In genomic region chr6:56616228-56616981, GRCm38 (mm10) we compare ENCODE assay signal across 7 mouse cellular contexts. TPM values are rescaled to one million over a fixed set of nuclear protein-coding genes. Genes with fewer than 3 reads are reported as not detected.
A peak's percentile ranks its signal among the peaks of the same experiment; 100 is the strongest.
DNase-seq lines count a peak whose midpoint lies in the region; ATAC-seq and TF ChIP-seq lines count a peak whose summit lies in the region.

No protein-coding gene starts in this region.

- no peak for DNase-seq in kidney, adult 9 months
- no peak for DNase-seq in cerebellum, adult 2 months
- no peak for DNase-seq in right cerebral cortex, postnatal 36 days (ENCODE audit: low spot score in 2 of 2)

- ATAC-seq in kidney, embryonic 16.5 days (ENCODE audit: low FRiP score, low TSS enrichment), result peak; percentile 40
- ATAC-seq in forebrain, embryonic 15.5 days (replicated peaks), result peak; percentile 35; the same call in 1 of the 2 replicates
- no peak for ATAC-seq in limb, embryonic 12.5 days (ENCODE audit: insufficient number of reproducible peaks, insufficient read depth, low FRiP score, low TSS enrichment, low read depth)

- H3K27me3 ChIP-seq in kidney, embryonic 16.5 days (ENCODE audit: insufficient read depth, low read length), result no peaks in the 10 kb centered on the region
- H3K27me3 ChIP-seq in forebrain, embryonic 15.5 days, result no peaks in the 10 kb centered on the region
- no peaks in the 10 kb centered on the region for H3K27me3 ChIP-seq in limb, embryonic 12.5 days
- no peaks in the 10 kb centered on the region for H3K27me3 ChIP-seq in myocyte (ENCODE audit: control insufficient read depth, insufficient read depth, insufficient read length)
- H3K27me3 ChIP-seq in cerebellum, adult 2 months (ENCODE audit: control insufficient read depth, insufficient read depth, low read length), result no peaks in the 10 kb centered on the region

- H3K4me2 ChIP-seq in kidney, embryonic 16.5 days (replicated peaks; ENCODE audit: low read depth, low read length), result no peak overlapping the region
- no peak overlapping the region for H3K4me2 ChIP-seq in forebrain, embryonic 15.5 days (replicated peaks)
- H3K4me2 ChIP-seq in limb, embryonic 12.5 days, result no peak overlapping the region
- peak overlapping the region; percentile 66 for H3K4me2 ChIP-seq in myocyte (ENCODE audit: low read depth)

- no peak overlapping the region for H3K9ac ChIP-seq in kidney, embryonic 16.5 days (replicated peaks; ENCODE audit: low read length)
- no peak overlapping the region for H3K9ac ChIP-seq in forebrain, embryonic 15.5 days (replicated peaks)
- no peak overlapping the region for H3K9ac ChIP-seq in limb, embryonic 12.5 days (replicated peaks)

- no peak overlapping the region for H3K4me3 ChIP-seq in kidney, embryonic 16.5 days (ENCODE audit: low read length)
- H3K4me3 ChIP-seq in forebrain, embryonic 15.5 days, result no peak overlapping the region
- no peak overlapping the region for H3K4me3 ChIP-seq in limb, embryonic 12.5 days (replicated peaks)
- no peak overlapping the region for H3K4me3 ChIP-seq in myocyte
- no peak overlapping the region for H3K4me3 ChIP-seq in cerebellum, adult 2 months (replicated peaks; ENCODE audit: insufficient read depth, low read depth, low read length)

- no peaks in the 10 kb centered on the region for H3K36me3 ChIP-seq in kidney, embryonic 16.5 days (ENCODE audit: insufficient read depth, low read length)
- no peaks in the 10 kb centered on the region for H3K36me3 ChIP-seq in forebrain, embryonic 15.5 days
- no peaks in the 10 kb centered on the region for H3K36me3 ChIP-seq in limb, embryonic 12.5 days
- no peaks in the 10 kb centered on the region for H3K36me3 ChIP-seq in myocyte (ENCODE audit: control insufficient read depth, insufficient read depth)

- 55% methylated on average over 10 of the region's 10 CpGs for WGBS in kidney, embryonic 16.5 days
- WGBS in forebrain, embryonic 15.5 days, result 57% methylated on average over 10 of the region's 10 CpGs
- 65% methylated on average over 10 of the region's 10 CpGs for whole genome bisulfite sequencing in limb, embryonic 12.5 days
- 55% methylated on average over 10 of the region's 10 CpGs for whole genome bisulfite sequencing in cerebellum, adult 2 months

- no peaks in the 10 kb centered on the region for H3K9me3 ChIP-seq in kidney, embryonic 16.5 days (ENCODE audit: low read length)
- H3K9me3 ChIP-seq in forebrain, embryonic 15.5 days, result no peaks in the 10 kb centered on the region
- H3K9me3 ChIP-seq in limb, embryonic 12.5 days, result no peaks in the 10 kb centered on the region

- no peak for TF ChIP-seq CTCF in cerebellum, adult 2 months (IDR thresholded peaks at IDR 0.05; ENCODE audit: borderline replicate concordance, insufficient read depth, low read depth, low read length)

- H3K4me1 ChIP-seq in kidney, embryonic 16.5 days (ENCODE audit: insufficient read depth, low read length), result peaks cover 13% of the 10 kb centered on the region
- peaks cover 11% of the 10 kb centered on the region for H3K4me1 ChIP-seq in forebrain, embryonic 15.5 days
- peaks cover 12% of the 10 kb centered on the region; the same call in 1 of the 2 replicates for H3K4me1 ChIP-seq in limb, embryonic 12.5 days (replicated peaks)
- no peaks in the 10 kb centered on the region for H3K4me1 ChIP-seq in cerebellum, adult 2 months (ENCODE audit: control insufficient read depth, insufficient read depth, low read length)

- no peak overlapping the region for H3ac ChIP-seq in myocyte (ENCODE audit: control insufficient read depth, insufficient read length)

- no peaks in the 10 kb centered on the region for H3K79me2 ChIP-seq in myocyte (ENCODE audit: control insufficient read depth, insufficient read depth)

- TF ChIP-seq POLR2A in myocyte (IDR thresholded peaks at IDR 0.05; ENCODE audit: insufficient read length, low read depth), result no peak
- no peak for TF ChIP-seq POLR2A in cerebellum, adult 2 months (IDR thresholded peaks at IDR 0.05; ENCODE audit: borderline replicate concordance, insufficient read depth, low read length)

- H3K27ac ChIP-seq in kidney, embryonic 16.5 days (ENCODE audit: low read length), result peak overlapping the region; percentile 66
- peak overlapping the region; percentile 4; the same call in 1 of the 2 replicates for H3K27ac ChIP-seq in forebrain, embryonic 15.5 days (replicated peaks)
- peak overlapping the region; percentile 72 for H3K27ac ChIP-seq in limb, embryonic 12.5 days
- no peak overlapping the region for H3K27ac ChIP-seq in cerebellum, adult 2 months (ENCODE audit: insufficient read depth, low read length)

TF ChIP-seq in myocyte, 11 proteins besides CTCF, POLR2A, EP300 and RAD21:
- no peak for TF ChIP-seq TCF3 (IDR thresholded peaks at IDR 0.05; ENCODE audit: insufficient read length, low read depth)
- no peak for TF ChIP-seq SRF (IDR thresholded peaks at IDR 0.05; ENCODE audit: control insufficient read depth, insufficient read length, low read depth)

RNA-seq across cellular contexts. Expression of gene Pde1c, which starts 47.5 kb away (rescaled TPM):
- 0.97 and 1.6 TPM in 2 replicates for polyA plus RNA-seq in kidney, embryonic 16.5 days (2015; fragmentation: Nextera tagmentation; extraction: Ambion mirVana)
- polyA plus RNA-seq in forebrain, embryonic 15.5 days (2015; fragmentation: Nextera tagmentation; extraction: Ambion mirVana), result 8.8 and 9.6 TPM in 2 replicates
- polyA plus RNA-seq in limb, embryonic 12.5 days (2016; fragmentation: Nextera tagmentation; extraction: Ambion mirVana), result 3.3 and 4.1 TPM in 2 replicates
- polyA plus RNA-seq in myocyte (2012; fragmentation: generic; extraction: Trizol), result 0.41 TPM
- polyA plus RNA-seq in cerebellum, adult 2 months (2012; rRNA removed), result 29.9 and 35.3 TPM in 2 replicates
